Mouse (Mus musculus): ENCODE measurements around the gene Ackr3.

The Ackr3 gene

DNA sequence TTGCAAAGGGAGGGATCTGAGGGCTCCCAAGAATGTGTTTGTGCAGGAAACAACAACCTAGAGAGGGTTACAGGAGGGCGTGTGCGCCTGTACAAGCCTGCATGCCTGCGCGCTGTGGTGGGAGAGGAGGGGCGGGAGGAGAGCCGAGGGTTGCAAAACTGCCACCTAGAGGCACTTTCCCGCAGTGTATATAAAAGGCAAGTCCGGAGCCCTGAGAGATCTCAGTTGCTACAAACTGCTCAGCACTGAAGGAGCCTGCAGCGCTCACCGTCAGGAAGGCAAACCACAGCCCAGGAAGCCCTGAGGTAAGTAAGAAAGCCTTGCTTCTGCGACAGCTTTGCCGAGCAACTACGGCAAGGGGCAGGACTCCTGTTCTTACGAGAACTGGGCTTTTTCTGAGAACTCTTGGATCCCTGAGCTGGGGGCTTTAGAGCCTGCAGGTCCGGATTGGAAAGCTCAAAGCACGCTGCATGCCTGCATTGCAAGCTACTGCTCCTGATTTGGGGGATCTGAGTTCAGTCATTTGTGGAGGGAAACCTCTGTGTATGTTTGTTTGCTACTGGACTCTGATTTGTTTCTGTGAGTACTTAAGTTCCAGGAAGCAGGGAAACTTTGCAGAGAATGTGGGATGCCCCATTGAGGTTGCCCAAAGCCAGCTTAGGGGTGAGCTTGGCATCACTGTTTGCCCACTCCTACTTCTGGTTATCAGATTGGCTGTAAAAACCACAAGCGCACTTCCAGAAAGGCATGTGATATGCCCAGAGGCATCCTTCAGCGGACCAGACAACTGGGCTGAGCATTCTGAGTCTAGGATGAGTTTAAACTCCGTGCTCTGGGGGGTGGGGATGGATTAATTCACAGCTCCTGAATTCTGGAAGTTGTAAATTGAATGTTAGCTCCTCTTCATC lies at the start of gene Ackr3:
Gene Ackr3 (plus strand): TSS at position 198 of the 908 bp plus-strand sequence.
- peak; percentile 96 for DNase-seq (ENCODE audit: low read depth, low spot score)

DNA sequence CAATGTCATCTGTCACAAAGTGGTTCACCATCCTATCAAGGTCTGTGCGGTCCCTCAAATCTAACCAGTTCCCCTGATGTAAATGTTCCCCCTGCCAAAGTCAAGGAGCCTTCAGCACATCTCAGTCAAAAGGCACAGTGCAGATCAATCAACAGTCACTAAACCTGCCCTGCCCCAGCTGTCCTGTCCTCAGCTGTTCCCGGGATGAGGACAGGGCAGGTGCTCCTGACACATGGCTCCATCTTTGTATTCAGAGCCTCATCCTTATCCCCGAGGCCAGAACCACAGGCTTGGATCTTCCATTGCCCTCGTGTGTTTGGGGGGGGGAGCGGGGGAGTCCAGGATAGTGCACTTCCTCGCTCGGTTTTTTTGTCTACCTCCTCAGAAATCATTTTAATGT lies 47.2 kb upstream of the Ackr3 start:
- no peak for DNase-seq (ENCODE audit: low read depth, low spot score)

DNA sequence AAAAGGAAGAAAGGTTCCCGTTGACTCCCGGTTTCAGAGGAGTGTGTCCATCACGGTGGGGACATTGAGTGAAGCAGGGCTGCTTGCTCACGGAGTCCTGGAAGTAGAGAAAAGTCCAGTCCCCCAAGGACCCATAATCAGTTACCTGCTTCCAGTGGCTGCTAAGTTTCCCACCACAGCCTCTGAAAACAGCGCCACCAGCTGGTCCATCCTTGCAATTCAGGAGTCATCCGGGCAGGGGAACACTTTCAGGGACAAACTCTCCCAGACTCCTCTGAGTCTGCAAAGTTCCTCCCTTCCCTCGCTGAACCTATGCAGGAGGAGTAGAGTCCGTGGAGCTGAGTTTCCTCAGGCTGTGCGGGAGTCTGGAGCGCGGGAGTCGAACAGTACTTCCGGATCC lies 43.9 kb upstream of the Ackr3 start:
- DNase-seq (ENCODE audit: low read depth, low spot score), result peak; percentile 53

DNA sequence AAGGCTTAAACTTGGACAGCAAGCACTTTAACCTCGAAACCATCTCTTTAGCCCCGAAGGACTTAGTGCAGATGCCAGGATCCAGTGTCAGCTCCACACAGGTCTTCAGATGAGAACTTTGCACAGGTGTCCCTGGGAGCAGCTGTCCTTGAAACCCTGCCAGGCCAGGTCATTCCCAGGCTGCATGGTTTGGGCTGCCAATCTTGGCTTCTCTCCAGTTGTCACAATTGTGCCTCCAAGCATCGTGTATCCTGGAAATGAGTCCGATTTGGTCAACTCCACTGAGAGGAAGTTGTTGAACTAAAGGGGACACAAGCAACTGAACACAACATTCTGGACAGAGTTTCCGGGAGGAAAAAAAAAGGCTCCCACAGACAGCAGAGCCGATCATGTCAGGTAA lies 42.2 kb upstream of the Ackr3 start:
- no peak for DNase-seq (ENCODE audit: low read depth, low spot score)

DNA sequence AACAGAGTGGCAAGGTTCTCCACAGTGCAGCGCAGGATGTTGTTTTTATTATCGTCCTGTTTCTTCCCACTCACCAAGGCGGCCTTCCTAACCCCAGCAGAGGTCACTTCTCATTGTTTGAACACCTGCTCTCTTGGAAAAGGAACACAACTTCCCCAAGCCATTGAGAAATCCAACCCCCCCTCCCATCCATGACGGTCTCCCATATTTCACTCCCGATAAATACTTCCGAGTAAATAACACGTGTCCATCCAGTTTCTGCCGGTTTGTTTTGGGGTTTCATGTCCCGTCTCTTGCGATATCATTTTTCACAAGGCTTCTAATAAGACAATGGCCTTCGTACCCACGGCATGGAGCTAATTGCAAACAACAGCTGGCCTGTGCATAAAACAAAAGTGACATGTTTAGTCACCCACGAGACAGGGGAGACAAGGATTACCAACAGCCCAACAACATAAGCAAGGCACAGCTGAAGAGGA lies 41.4 kb upstream of the Ackr3 start:
- DNase-seq (ENCODE audit: low read depth, low spot score), result no peak

DNA sequence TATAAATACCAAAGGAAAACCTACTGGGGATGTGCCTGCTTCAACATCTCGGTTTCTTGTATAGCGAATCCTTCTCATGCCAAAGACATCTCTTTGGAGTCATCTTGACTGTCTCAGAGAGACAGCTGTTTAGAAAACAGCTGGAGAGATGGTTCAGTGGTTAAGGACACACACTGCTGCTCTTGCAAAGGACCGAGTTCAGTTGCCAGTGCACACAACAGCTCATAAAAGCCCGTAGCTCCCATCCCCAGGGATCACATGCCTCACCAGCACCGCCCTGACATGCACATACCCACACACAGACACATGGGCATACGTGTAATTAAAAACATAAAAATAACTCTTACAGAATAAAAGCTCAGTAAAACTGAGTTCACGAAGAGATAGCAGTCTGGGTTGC lies 40.6 kb upstream of the Ackr3 start:
- DNase-seq (ENCODE audit: low read depth, low spot score), result no peak

DNA sequence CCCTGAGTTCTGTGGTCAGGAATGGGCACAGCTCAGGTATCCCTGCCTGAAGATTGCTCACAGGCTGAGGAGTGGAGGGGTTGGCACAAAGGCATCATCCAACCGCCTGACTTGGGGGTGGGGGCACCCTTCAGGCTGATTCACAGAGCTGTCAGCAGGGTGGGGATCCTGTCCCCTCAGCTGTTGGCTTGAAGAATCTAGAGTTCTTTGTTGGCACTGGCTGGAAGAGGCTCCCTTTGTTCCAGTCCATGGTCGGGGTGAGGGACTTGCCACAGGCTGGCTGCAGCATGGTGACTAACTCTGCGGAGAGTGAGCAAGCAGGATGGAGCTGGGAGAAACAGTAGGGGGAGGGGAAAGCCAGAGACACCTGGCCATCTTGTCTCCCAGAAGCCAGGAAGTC lies 39.5 kb upstream of the Ackr3 start:
- no peak for DNase-seq (ENCODE audit: low read depth, low spot score)

DNA sequence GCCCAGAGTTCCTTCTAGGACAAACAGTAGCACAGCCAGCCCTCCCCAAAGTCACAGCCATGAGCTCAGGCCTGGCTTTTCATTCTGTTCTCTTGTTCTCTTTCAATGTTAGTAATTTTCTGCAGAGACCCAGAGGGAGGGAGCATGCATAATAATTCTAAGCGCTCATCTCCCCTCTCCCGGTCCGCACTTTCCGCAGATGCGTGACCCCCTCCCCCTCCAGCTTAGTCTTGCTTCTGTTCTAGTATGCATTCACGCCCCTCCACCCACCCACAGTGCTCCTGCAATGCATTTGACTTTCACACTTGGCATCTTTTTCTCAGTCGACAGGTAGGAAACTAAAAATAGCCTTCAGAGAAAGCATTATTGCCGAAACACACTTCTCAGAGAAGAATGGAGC lies 29.4 kb upstream of the Ackr3 start:
- no peak for DNase-seq (ENCODE audit: low read depth, low spot score)

DNA sequence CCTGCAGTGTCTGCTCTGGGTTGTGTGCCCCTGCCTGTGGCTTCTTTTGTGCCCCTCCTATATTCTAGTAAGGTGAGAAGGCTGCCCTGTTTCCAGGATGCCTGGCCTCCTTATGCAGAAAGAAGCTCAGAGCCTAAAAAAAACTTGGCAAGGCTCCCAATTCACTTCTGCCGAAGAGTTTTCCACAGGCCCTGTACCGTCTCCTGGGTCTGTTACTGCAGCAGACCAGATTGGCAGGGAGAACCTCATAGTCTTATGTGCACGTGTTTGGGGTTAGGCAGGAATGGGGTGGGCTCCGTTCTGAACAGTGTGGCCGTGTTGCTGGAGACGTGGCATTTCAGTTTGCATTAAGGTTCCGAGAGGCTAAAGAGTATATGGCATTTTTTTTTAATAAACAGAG lies 27.6 kb upstream of the Ackr3 start:
- no peak for DNase-seq (ENCODE audit: low read depth, low spot score)

DNA sequence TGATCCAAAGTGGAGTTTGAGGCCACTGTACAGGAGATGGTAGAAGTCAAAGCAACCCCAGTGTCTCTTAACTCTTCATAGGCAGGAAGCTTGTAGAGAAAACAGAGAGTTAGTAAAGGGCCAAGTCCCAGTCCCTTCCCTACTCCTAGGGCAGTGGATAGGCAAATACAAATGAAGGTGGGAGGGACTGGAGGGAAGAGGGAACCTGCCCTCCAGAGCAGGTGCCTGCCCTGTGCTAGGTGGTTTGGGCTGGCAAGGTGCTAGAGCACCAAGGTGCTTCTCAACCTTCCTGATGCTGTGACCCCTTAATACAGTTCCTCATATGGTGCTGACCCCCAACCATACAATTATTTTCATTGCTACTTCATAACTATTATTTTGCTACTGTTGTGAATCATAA lies 26.2 kb upstream of the Ackr3 start:
- DNase-seq (ENCODE audit: low read depth, low spot score), result no peak

DNA sequence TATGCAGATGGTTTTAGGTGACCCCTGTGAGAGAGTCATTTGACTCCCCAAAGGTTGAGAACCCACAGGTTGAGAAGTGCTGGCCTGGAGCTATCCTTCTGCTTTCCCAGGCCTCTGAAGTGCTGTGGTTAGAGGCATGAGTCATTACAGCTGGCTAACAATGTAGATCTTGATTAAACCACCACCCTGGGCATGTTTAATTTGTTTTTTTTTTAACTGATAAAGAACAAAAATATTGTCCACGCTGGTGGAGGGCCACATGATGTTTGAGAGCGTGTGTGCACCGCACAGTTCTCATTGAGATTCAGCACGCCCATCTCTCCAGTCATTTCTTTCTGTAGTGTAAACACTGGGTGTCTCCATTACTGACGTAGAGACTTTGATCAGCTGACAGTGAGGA lies 25.8 kb upstream of the Ackr3 start:
- no peak for DNase-seq (ENCODE audit: low read depth, low spot score)

DNA sequence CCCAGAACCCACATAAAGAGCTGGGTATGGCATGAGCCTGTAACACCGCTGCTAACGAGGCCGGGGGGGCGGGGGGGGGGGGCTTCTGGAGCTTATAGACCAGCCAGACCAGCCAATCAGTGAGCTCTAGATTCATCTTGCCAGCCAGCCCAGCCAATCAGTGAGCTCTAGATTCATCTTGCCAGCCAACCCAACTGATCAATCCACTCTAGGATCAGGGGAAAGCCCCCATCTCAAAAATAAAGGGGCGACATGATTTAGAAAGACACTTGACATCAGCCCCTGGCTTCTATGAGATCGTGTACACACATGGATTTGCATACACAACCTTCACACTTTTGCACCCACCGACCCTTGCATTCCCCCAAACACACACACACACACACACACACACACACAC lies 23.3 kb upstream of the Ackr3 start:
- DNase-seq (ENCODE audit: low read depth, low spot score), result no peak

DNA sequence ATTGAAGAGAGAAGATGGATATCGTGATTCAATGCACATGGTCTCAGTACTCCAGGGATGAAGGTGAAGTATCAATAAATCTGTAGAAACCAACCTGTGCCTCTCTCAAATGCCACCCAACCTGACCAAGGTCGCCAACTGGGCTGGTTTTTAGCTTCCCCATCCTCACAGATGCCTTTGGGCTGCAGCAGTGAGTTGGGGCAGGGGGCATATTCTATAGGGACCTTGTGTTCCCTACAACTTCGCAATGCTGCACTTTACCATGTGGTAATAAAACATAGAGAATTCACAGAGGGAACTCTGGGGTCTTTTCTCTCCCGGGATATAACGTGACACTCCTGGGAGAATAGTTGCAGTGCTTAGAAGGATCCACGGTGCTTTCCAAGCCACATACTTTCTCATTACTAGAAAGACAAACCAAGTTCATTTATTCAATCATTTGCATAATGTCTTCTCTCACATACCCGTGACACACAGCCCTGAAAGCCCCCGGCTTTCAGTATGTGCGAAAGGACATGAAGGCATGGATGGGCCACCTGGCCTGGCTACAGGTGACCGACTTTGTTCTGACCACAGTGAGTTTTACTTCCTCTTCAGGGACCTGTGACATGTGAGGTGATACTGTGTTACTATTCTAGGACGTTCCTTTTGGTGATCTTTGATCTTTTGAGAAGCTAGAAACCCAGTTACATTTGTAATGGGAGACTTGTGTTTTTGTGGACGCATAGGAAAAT lies 22.6 kb upstream of the Ackr3 start:
- no peak for DNase-seq (ENCODE audit: low read depth, low spot score)

DNA sequence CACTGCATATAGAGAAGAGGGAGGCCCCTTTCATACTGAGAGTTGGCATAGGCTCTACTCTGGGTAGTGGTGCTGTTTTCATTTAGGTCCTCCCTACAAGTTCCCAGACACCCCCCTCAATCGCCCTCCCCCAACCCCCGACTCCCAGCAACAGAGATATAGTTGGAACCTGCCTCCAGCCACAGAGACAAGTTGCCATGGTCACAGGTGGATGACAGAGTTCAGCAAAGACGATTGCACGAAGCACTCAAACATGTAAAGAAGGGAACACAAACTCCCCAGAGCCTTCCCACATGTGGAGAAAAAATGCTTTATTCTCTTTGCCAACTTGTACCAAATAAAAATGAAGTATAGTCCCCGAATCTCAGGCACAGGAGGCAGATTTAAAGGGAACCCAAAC lies 21.3 kb upstream of the Ackr3 start:
- DNase-seq (ENCODE audit: low read depth, low spot score), result no peak

DNA sequence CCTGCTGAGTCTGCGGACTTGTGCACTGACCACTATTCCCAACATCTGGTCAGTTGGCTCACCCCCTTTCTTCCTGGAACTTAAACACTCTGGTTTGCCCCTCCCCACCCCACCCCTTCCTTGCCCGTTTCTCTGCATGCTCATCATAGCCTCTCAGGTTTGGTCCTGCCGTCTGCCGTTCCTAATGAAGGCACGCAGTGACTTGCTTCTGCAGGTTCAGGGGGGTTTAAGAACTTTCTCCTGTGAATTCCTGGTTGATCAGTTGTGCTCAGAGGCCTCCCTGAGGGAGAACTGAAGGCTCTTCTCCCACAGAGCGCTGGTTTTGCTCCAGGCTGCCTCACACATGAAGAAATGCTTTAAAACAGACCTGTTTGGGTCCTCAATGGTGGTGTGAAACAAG lies 20.2 kb upstream of the Ackr3 start:
- DNase-seq (ENCODE audit: low read depth, low spot score), result no peak

DNA sequence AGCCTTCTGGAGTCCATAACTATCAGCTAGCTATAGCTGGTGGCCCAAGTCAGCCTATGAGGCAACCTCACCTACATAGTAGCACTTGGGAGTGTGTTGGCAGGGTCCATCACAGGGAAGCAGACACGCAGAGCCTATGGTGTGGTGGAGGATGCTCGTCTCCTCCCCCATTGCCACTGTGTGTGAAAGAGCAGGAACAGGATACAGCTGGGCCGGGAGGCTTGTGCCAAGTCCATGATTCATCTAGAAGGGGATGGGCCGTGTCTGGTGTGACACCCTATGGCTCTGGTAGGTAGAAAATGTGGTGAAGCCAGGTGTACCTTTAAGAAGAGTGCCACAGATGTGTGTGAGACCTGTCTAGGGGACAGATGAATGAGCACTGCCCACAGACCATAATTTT lies 17.6 kb upstream of the Ackr3 start:
- no peak for DNase-seq (ENCODE audit: low read depth, low spot score)

DNA sequence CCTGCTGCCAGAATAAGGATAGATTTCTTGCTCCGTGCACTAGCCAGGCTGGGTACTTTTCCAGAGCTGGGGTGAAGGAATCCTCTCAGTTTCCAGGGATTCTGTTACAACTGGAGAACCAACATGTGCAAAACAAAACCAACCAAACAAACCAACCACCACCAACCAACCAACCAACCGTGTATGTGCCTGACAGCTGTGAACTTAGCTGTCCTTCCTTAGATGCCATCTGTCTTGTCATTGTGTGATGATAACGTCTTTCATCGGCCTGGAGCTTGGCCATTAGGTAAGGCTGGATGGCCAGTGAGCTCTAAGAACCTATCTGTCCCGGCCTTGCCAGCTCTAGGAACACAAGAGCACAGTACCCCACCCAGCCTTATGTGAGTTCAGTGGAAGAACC lies 16.9 kb upstream of the Ackr3 start:
- no peak for DNase-seq (ENCODE audit: low read depth, low spot score)

DNA sequence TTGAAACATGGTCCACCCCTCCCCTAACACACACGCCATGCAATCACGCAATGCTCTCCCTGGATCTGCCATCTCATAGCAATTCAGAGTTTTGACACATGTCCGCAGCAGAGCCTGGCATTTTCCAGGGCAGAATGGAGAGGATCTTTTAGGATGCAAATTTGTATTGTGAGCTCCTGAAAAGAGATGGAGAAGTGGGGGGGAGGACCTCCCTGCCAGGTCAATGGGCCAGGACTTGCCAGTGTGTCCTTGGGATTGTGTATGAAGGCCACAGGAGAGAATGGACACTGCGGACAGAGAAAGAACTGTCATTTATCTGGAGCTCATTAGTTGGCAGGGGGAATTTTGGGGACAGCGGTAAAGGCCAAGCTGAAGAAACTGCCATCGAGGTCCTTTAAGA lies 14.7 kb upstream of the Ackr3 start:
- no peak for DNase-seq (ENCODE audit: low read depth, low spot score)

DNA sequence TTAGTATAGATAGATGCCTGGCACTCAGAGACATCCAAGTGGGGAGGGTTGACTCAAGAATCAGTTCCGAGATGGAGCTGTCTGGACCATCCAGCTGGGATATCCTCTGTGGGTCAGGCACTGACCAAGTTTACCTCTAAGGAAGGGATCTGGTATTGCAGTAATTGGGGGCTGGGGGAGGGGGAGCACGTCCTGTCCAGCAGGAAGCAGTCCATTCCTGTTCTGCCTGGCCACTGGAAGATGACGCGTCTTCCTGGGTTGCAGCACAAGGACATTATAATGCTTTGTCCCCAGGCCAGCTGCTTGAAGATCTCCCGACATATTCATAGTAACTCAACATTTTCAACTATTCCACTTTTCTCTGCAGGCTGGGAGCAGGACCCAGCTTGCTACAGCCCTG lies 2.5 kb upstream of the Ackr3 start:
- DNase-seq (ENCODE audit: low read depth, low spot score), result no peak

DNA sequence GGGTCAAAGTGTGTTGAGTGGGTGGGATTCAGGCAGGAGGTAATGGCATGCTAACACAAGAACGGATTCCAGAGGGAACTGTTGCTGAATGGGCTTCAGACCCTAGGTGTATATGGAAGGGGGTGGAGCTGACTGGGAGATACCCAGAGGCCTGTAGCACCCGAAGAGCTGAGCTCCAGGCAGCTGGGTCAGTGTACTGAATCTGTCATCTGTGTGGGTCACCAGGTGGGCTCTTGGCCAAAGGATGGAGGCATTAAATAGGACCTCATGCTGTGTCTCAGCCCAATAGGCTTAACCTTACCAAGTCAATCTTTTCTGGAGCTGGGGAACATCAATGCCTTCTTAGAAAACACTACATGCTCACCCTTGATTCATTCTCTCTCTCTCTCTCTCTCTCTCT lies 2.1 kb upstream of the Ackr3 start:
- no peak for DNase-seq (ENCODE audit: low read depth, low spot score)

DNA sequence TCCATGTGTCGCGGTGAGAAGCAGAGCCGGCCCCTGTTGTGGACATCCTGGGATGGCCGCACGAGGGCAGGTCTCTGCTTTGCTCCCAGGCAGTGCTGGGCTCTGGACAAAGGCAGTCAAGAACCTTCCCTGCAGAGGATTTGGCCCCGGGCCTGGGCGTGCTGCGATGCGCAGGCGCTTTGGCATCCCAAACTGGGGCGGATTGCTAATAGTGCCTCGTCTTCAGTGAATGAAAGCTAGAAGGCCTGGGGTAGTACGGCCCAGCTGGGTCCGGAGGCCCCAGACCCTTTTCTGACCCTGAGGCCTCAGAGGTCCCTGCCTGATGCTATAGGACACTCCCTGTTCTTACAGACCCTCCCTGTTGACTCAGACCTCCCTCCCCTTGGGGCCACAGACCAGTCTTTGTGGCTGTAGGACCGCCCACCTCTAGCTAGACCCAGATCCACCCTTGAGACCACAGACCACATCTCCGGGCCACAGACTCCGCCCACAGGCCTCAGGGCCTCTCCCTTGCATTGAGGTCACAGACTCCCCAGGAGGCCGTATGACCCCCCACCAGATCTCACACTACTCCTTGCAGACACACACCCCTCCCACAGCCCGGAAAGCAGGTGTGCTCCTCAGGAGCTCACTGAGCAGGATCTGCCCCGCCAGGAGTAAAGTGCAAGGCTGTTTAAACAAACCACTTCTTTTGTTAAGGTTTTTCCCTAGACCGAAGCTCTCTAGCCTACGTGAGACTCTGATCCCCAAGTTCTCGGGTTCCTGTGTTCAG lies 1.4 kb upstream of the Ackr3 start:
- DNase-seq (ENCODE audit: low read depth, low spot score), result peak; percentile 99

DNA sequence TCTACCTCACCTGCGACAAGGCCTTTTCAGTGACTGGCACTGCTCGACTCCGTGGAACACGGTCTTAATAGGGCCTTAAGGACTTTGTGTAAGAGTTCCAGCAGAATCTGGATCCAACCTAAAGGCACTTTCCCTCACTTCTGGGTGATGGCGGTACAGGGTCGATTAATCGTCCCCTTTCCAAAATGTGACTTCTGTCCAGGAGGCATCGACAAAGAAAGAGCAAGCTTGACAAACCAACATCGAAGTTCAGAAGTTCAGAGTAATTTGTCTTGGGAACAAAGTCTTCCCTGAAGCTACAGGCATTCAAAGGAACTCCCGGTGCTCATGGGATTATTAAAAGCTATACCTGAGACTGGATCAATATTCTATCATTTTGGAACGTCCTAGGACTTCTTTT lies 439 bp upstream of the Ackr3 start:
- peak; percentile 29 for DNase-seq (ENCODE audit: low read depth, low spot score)
